Mouse (Mus musculus) left cerebral cortex, postnatal 4 days (tissue): ENCODE measurements around the gene Ptprn2. TPM values are rescaled to one million over a fixed set of nuclear protein-coding genes. Genes with fewer than 3 reads are reported as not detected.
A peak's percentile ranks its signal among the peaks of the same experiment; 100 is the strongest.

Source experiments
- DNase-seq: peaks from one replicate; pipeline ENCODE4 v3.0.0-alpha.2; 2022
- intact Hi-C: fragments of 180-260 bp; cut with DNase I; formaldehyde crosslinking; loops from one replicate; pipeline ENCODE4 v1.15.1; 2025
- total RNA-seq, 2 experiments: library from RNA; stranded (reverse); gene quantifications; 2 replicates each; pipeline ENCODE4 v1.2.3; 2021

Ptprn2 gene
- total RNA-seq, 2 experiments from 2014 or later = 172 to 180 TPM

GRCm38 (mm10) chr12:117268543-117269172 lies 783.1 kb downstream of the Ptprn2 start:
- no peak for DNase-seq
- intact Hi-C loops = no loop called here

DNA sequence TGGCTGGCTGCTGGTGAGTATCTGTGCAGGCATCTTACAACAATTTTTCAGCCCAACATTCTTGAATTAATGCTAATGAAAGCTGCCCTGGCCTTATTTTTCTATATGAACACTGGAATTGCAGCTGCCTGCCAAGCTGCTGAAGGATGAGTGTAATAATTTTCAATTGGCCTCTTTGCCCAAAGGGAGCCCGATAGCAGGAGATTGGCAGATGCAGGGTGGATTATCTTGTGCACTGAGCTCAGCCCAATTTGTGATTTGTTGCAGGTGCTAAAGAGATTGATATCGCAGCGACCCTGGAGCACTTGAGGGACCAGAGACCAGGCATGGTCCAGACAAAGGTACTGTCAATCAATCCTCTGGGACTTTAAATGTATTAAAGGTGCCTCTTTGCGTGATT lies 783.8 kb downstream of the Ptprn2 start:
- DNase-seq = no peak
- intact Hi-C loops = no loop called here

DNA sequence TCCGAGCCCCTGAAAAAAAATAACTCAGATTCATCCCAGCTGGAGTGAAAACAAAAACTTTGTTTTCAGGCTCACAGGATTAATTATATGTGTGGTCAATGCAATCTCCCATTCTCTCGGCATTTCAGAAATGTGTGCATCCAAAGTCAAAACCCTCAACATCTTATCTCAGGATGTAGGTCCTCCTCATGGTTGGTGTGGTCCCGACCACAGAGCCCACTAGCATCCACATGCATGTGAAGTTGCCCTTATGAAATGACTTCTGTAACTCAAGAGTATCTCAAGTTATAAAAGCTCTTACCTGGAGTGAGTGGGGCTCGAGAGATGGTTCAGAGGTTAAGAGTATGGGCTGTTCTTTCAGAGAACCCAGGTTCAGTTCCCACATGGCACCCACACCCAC lies 784.7 kb downstream of the Ptprn2 start:
- intact Hi-C loops = no loop called here
- DNase-seq = no peak

GRCm38 (mm10) chr12:117273166-117273565 lies 787.6 kb downstream of the Ptprn2 start:
- intact Hi-C loops = no loop called here
- peak; percentile 48 for DNase-seq

GRCm38 (mm10) chr12:117274576-117274975 lies 789.1 kb downstream of the Ptprn2 start:
- DNase-seq = no peak
- intact Hi-C loops = no loop called here

GRCm38 (mm10) chr12:117280790-117281189 lies 795.3 kb downstream of the Ptprn2 start:
- intact Hi-C loops = no loop called here
- DNase-seq = no peak

GRCm38 (mm10) chr12:117282659-117283058 lies 797.1 kb downstream of the Ptprn2 start:
- intact Hi-C loops = no loop called here
- DNase-seq = no peak

DNA sequence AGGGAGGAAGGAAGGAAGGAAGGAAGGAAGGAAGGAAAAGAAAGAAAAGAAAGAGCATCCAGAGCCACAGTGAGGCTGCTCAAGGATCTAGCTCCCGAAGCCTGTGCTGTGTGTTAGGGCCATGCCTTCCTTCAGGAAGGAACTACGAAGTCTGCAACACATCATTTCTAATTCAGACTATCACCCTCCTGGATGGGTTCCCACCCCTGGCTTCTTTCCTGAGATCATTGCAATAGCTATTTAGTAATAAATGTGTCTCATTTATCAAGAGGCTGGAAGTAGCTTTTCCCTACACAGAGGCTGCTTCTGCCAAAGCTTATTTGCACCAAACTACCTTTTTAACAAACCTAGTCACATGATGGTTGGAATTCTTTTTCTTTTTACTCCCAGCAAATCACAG lies 801.9 kb downstream of the Ptprn2 start:
- DNase-seq = no peak
- intact Hi-C loops = no loop called here

DNA sequence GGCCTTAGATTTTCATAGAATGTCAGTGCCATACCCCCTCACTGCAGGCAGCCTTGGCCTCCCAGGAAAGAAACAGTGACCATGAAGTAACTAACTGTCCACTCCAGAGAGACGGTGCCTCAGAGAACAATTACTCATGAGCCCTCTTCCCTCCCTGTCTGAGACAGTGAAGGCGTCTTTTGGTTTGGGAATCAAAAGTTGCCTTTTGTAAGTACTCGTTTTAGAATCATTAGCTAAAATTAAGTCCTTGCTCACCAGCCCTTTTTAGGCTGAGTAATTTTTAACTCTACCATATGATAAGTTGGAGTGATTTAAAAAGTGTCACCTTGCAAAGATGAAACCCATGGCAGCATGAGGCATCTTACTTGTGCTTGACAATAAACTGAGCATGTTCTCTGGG lies 806.4 kb downstream of the Ptprn2 start:
- DNase-seq = no peak
- intact Hi-C loops = no loop called here

GRCm38 (mm10) chr12:117296792-117297191 lies 811.3 kb downstream of the Ptprn2 start:
- intact Hi-C loops = no loop called here
- DNase-seq = no peak

- DNase-seq = no peak
- intact Hi-C loops = no loop called here
Observed at GRCm38 (mm10) chr12:117299084-117299483, 813.6 kb downstream of the Ptprn2 start.

DNA sequence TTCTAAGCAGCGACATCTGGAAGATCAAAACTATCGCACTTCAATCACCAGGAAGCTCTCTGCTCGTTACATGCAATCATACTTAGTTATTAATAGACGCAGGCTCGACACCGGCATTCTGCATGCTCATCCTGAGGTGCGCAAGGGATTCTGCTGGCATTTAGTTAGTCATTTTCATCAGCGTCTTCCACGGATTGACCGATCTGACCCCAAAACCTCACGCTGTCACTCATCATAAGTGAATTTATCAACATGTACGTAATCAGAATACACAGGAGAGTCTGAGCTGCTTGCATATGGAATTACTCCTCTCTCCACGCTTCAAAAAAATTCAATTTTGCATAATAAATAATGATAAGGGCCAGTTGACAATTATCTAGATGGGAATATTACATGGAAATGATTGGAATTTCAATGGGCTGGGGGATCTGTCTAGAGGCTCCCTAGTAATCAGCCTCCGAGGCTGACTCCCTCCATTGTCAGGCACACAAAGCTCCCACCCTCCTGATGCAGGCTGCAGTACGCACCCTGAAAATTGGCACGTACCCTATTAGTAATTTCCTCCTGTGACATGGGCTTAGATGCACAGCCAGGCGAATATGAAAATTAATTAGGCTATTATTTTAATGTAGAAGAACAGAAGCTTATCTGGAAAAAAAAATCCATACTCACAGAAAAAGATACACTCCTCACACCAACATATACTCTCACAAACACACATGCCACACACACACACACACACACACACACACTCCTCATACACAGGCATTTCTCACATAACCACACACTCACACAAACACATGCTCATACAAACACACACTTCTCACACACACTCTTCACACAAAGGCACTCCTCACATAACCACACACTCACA lies 819.5 kb downstream of the Ptprn2 start:
- no peak for DNase-seq
- intact Hi-C loops = no loop called here

GRCm38 (mm10) chr12:117305625-117306105 lies 820.1 kb downstream of the Ptprn2 start:
- DNase-seq = no peak
- intact Hi-C loops = no loop called here

DNA sequence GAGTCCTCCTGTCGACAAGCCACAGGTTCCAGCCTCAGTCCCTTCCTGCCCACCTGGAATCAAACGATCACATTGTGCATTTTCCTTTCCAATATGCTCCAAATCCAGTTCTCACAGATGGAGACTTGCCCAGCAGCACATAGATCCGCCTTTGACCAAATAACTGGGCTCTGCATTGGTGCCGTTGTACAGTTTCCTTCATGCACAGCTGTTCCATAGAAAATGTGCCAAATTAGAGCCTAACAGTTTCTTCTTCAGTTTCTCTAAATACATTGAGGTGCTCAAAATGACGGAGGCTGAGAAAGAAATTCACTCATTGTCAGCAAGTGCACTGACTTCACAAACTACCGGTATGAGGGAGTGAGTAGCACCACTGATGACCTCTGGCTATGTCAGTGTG lies 826.6 kb downstream of the Ptprn2 start:
- DNase-seq = no peak
- intact Hi-C loops = no loop called here

DNA sequence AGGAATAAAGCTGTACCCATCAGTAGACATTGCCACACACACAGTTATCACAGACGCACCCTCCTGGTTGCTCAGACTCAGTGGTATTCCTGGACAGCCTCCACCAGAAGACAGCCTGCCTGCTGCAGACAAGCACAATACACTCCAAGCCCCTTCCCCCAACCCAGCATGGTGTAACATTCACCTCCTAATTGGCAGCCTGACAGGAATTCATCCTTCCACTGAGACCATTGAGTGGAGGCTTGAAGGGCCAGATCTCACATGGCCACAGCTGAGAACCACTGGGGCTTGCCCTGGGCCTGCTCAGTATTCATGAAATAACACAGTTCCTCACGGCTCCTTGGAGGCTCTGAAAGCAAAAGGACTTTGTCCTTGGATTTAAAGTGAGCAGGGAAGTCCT lies 829.5 kb downstream of the Ptprn2 start:
- peak; percentile 17 for DNase-seq
- intact Hi-C loops = no loop called here

- DNase-seq = no peak
- intact Hi-C loops = no loop called here
Observed at GRCm38 (mm10) chr12:117315661-117316060, 830.1 kb downstream of the Ptprn2 start.

GRCm38 (mm10) chr12:117318229-117318628 lies 832.7 kb downstream of the Ptprn2 start:
- intact Hi-C loops = no loop called here
- DNase-seq = no peak

DNA sequence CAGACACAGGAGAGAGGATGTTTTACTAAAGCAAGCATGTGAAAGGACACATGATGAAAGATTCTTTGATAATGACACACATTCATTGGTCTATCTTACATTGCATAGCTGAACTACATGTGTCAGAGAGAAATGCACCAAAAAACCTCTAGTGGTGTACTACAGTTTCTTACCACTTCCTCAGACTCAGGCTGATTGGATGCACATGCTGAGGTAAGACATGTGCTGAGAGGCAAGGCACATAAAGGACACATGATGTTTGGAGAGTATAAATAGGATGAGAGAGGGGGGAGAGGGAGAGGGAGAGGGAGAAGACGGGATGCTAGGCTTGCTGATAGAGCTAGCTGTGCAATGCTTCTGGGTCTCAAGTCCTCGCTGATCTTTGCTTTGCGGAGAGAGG lies 837.5 kb downstream of the Ptprn2 start:
- intact Hi-C loops = loop anchor here (10.0 kb wide), 1 partner anchor 168 kb away; no protein-coding TSS in a partner anchor
- no peak for DNase-seq
